Mouse (Mus musculus) mesoderm, embryonic 11.5 days (tissue): ENCODE measurements at regions not wholly inside any gene's neighbourhood (a gene's known extent, or its start where the extent isn't known, plus 50 kb on each side); places are given as distances from the start of the nearest gene placed in this dataset.
A peak's percentile ranks its signal among the peaks of the same experiment; 100 is the strongest.

Source experiments
- DNase-seq: peaks from one replicate; pipeline ENCODE4 v3.0.0-alpha.2; 2012; ENCODE audit warnings: low read depth, low spot score

- DNase-seq: no peak
Observed at GRCm38 (mm10) chr2:64860113-64860512, 164.7 kb downstream of the Grb14 start.

GRCm38 (mm10) chr2:64853918-64854317 lies 170.9 kb downstream of the Grb14 start:
- peak; percentile 79 for DNase-seq

- peak; percentile 37 for DNase-seq
Observed at GRCm38 (mm10) chr2:64852913-64853312, 171.9 kb downstream of the Grb14 start.

- no peak for DNase-seq
Observed at GRCm38 (mm10) chr2:64851096-64851495, 173.7 kb downstream of the Grb14 start.

GRCm38 (mm10) chr2:64850656-64851055 lies 174.1 kb downstream of the Grb14 start:
- DNase-seq: no peak

GRCm38 (mm10) chr2:64824494-64824893 lies 200.3 kb downstream of the Grb14 start:
- DNase-seq: no peak

GRCm38 (mm10) chr2:64823905-64824304 lies 200.9 kb downstream of the Grb14 start:
- no peak for DNase-seq

- DNase-seq: no peak
Observed at GRCm38 (mm10) chr2:64823074-64823473, 201.7 kb downstream of the Grb14 start.

- DNase-seq: no peak
Observed at GRCm38 (mm10) chr2:64818159-64818558, 206.6 kb downstream of the Grb14 start.
